Mouse (Mus musculus): ENCODE results near the gene Gal3st1. TPM values are rescaled to one million over a fixed set of nuclear protein-coding genes. Genes with fewer than 3 reads are reported as not detected.
A peak's percentile ranks its signal among the peaks of the same experiment; 100 is the strongest.
"Not testable (repeated sequence)": the region's sequence is repeated elsewhere in the genome, so short reads cannot be mapped to it uniquely, and the experiment has no call there.

The Gal3st1 gene
- polyA plus RNA-seq, 1 experiment from 2014 or later: 1.3 TPM

DNA sequence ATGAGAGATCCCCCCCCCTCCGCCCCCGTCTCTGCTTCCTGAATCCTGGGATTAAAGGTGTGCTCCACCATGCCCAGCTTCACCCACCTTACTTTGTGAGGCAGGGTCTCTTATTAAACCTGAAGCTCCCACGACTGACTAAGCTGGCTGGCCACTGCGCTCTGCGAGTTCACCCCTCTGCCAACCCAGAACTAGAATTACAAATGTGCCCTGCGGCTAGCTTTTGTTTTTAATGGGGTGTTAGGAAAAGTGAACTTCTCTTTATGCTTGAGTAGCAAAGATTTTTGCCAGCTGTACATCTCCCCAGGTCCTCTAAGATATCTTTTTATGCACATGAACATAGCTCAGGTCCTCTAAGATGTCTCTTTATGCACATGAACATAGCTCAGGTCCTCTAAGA is 10.5 kb downstream of the Gal3st1 start:
- no peak for DNase-seq (ENCODE audit: low spot score)
- 89% methylated on average over 6 of the region's 6 CpGs for WGBS

DNA sequence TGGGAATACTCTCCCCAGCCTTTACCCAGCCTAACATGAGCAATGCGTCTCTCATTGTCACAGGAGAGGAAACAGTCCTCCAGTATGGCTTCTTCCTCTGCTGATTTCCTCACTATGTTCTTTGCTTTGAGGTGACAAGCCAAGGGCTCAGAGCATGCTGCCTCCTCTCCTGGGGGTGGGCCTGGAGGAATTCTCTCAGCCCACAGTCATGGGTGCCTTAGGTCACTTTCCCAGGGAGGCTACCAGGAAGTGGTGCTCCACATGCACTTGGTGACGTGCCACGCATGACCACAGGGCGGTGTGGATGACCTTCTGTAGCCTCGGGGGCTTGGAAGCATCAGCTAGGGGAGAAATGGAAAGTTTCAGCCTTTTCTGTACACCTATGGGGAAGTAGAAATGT is 12.1 kb downstream of the Gal3st1 start:
- WGBS: 89% methylated on average over 5 of the region's 5 CpGs
- DNase-seq (ENCODE audit: low spot score): no peak
- no peak overlapping the region for H3K27ac ChIP-seq
- no peaks in the 10 kb centered on the region for H3K9me3 ChIP-seq
- H3K27me3 ChIP-seq (ENCODE audit: insufficient read depth, poor library complexity, severe bottlenecking): peaks cover 42% of the 10 kb centered on the region
- peaks cover 12% of the 10 kb centered on the region for H3K4me1 ChIP-seq (replicated peaks)
- H3K4me3 ChIP-seq: no peak overlapping the region
- no peaks in the 10 kb centered on the region for H3K36me3 ChIP-seq

More for the DNA sequence above, 10.5 kb downstream of the Gal3st1 start:
- Histone ChIP-seq H3K9me3 (no peaks in the 10 kb centered on the region), H3K4me3 (no peak overlapping the region), H3K4me1 (replicated peaks) (peaks cover 12% of the 10 kb centered on the region), H3K27me3 (ENCODE audit: insufficient read depth, poor library complexity, severe bottlenecking) (peaks cover 26% of the 10 kb centered on the region), H3K27ac (no peak overlapping the region), H3K36me3 (no peaks in the 10 kb centered on the region)

DNA sequence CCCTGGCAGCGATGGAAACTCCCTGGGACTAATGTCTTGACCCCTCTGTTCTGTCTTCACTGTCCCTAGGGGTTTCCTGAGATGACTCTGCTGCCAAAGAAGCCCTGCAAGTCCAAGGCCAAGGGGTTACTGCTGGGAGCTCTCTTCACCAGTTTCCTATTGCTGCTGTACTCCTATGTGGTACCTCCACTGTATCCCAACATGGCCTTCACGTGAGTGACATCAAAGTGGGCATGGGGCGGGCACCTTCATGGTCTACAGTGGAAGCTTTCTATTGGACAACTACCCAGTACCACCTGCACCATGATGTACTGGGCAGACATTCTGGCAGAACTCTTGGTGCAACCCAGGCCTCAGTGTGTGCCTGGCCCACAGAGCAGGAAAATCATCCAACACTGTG is 13.4 kb downstream of the Gal3st1 start:
- DNase-seq (ENCODE audit: low spot score): no peak
- no peaks in the 10 kb centered on the region for H3K9me3 ChIP-seq
- no peak overlapping the region for H3K27ac ChIP-seq
- H3K4me1 ChIP-seq (replicated peaks): peaks cover 12% of the 10 kb centered on the region
- no peak overlapping the region for H3K4me3 ChIP-seq
- 86% methylated on average over 3 of the region's 3 CpGs for WGBS
- H3K27me3 ChIP-seq (ENCODE audit: insufficient read depth, poor library complexity, severe bottlenecking): peaks cover 47% of the 10 kb centered on the region
- H3K36me3 ChIP-seq: no peaks in the 10 kb centered on the region

GRCm38 (mm10) chr11:3997978-3998720 is 14.7 kb downstream of the Gal3st1 start:
- 7% methylated on average over 66 of the region's 66 CpGs for whole genome bisulfite sequencing
- H3K27me3 ChIP-seq (ENCODE audit: insufficient read depth, poor library complexity, severe bottlenecking): peaks cover 47% of the 10 kb centered on the region

DNA sequence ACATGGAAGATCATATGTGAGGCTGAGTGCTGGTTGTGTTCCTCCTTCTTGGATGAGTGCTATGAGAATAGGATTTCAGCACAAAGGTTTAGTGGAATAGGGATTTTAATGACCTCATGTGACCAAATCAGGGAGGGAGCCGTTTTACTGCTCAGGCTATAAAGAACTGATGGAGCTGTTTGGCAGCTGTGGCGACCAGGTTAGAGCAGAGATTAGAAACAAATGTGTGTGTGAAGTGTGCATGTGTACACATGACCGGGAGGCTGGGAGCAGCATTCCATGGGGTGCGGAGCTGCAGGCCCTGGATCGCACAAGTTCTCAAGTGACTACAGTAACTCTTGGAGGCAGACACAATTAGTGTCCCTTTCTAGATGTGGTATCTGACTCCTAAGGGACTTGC is 16.1 kb downstream of the Gal3st1 start:
- Histone ChIP-seq H3K27me3 (ENCODE audit: insufficient read depth, poor library complexity, severe bottlenecking) (peaks cover 47% of the 10 kb centered on the region), H3K9me3 (no peaks in the 10 kb centered on the region), H3K27ac (no peak overlapping the region), H3K4me1 (replicated peaks) (peaks cover 12% of the 10 kb centered on the region), H3K4me3 (no peak overlapping the region), H3K36me3 (no peaks in the 10 kb centered on the region)
- no peak for DNase-seq (ENCODE audit: low spot score)
- 81% methylated on average over 5 of the region's 5 CpGs for WGBS

More at GRCm38 (mm10) chr11:3997978-3998720, 14.7 kb downstream of the Gal3st1 start:
- no peaks in the 10 kb centered on the region for H3K36me3 ChIP-seq
- peak; percentile 35 for DNase-seq (ENCODE audit: low spot score)
- no peaks in the 10 kb centered on the region for H3K9me3 ChIP-seq
- peaks cover 12% of the 10 kb centered on the region for H3K4me1 ChIP-seq (replicated peaks)
- no peak overlapping the region for H3K27ac ChIP-seq
- H3K4me3 ChIP-seq: peak overlapping the region; percentile 47

DNA sequence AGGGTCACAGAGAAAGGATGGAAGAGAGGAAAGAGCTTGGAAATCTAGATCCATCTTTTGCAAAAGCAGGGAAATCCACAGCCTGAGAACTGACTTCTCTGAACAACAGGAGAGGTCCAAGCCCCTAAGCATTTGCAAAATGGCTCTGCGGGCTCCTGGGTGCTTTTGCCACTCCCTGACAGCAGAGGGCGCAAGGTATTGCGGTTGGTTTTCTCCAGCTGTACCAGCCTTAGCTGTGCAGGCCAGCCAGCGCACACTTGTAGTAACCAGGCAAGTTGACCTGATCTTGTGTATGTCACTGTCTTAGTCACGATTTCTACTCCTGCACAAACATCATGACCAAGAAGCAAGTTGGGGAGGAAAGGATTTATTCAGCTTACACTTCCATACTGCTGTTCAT is 18.2 kb downstream of the Gal3st1 start:
- Histone ChIP-seq H3K27ac (no peak overlapping the region), H3K9me3 (no peaks in the 10 kb centered on the region), H3K27me3 (ENCODE audit: insufficient read depth, poor library complexity, severe bottlenecking) (peaks cover 48% of the 10 kb centered on the region), H3K36me3 (no peaks in the 10 kb centered on the region), H3K4me3 (no peak overlapping the region), H3K4me1 (replicated peaks) (peaks cover 12% of the 10 kb centered on the region)
- WGBS: 6% methylated on average over 5 of the region's 5 CpGs
- peak; percentile 74 for DNase-seq (ENCODE audit: low spot score)

- Histone ChIP-seq H3K27ac (no peak overlapping the region), H3K9me3 (no peaks in the 10 kb centered on the region), H3K36me3 (no peaks in the 10 kb centered on the region), H3K27me3 (ENCODE audit: insufficient read depth, poor library complexity, severe bottlenecking) (peaks cover 10% of the 10 kb centered on the region), H3K4me3 (no peak overlapping the region), H3K4me1 (replicated peaks) (no peaks in the 10 kb centered on the region)
- WGBS: 63% methylated on average over 5 of the region's 5 CpGs
- no peak for DNase-seq (ENCODE audit: low spot score)
Observed at GRCm38 (mm10) chr11:4005220-4005805, 21.9 kb downstream of the Gal3st1 start.

GRCm38 (mm10) chr11:4006462-4006861 is 23.0 kb downstream of the Gal3st1 start:
- H3K36me3 ChIP-seq: no peaks in the 10 kb centered on the region
- H3K4me1 ChIP-seq (replicated peaks): no peaks in the 10 kb centered on the region
- H3K9me3 ChIP-seq: no peaks in the 10 kb centered on the region
- DNase-seq (ENCODE audit: low spot score): no peak
- H3K27me3 ChIP-seq (ENCODE audit: insufficient read depth, poor library complexity, severe bottlenecking): peaks cover 4% of the 10 kb centered on the region; the same call in 1 of the 2 replicates
- WGBS: 81% methylated on average over 3 of the region's 3 CpGs
- H3K4me3 ChIP-seq: no peak overlapping the region
- no peak overlapping the region for H3K27ac ChIP-seq

DNA sequence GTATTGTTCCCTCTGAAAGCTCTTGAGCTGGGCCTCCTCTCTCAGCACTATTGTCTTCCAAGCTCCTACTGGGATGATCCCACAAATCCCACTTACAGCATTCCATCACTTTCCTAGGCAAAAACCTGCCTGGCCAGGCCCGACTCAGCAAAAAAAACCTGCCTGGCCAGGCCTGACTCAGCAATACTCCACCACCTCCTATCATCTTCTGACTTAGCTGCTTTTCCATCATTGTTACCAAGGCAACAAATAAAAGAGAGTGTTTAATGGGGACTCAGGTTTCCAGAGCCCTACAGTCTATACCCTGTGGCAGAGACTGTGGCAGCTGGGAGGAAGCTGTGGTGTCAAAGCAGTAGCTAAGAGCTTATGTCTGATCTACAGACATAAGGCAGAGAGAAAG is 29.2 kb downstream of the Gal3st1 start:
- H3K27me3 ChIP-seq (ENCODE audit: insufficient read depth, poor library complexity, severe bottlenecking): no peaks in the 10 kb centered on the region
- no peak overlapping the region for H3K4me3 ChIP-seq
- H3K4me1 ChIP-seq (replicated peaks): no peaks in the 10 kb centered on the region
- no peak overlapping the region for H3K27ac ChIP-seq
- no peak for DNase-seq (ENCODE audit: low spot score)
- peaks cover 14% of the 10 kb centered on the region for H3K9me3 ChIP-seq
- WGBS: 74% methylated on average over 1 of the region's 1 CpGs
- no peaks in the 10 kb centered on the region for H3K36me3 ChIP-seq

- H3K36me3 ChIP-seq; H3K4me1 ChIP-seq (replicated peaks); H3K27ac ChIP-seq; H3K27me3 ChIP-seq (ENCODE audit: insufficient read depth, poor library complexity, severe bottlenecking); H3K4me3 ChIP-seq; DNase-seq (ENCODE audit: low spot score): not testable (repeated sequence)
- H3K9me3 ChIP-seq: peaks cover 14% of the 10 kb centered on the region
- WGBS: 91% methylated on average over 14 of the region's 14 CpGs
Observed at GRCm38 (mm10) chr11:4015796-4016195, 32.4 kb downstream of the Gal3st1 start.

- not testable (repeated sequence) for H3K9me3 ChIP-seq; H3K36me3 ChIP-seq; H3K4me1 ChIP-seq (replicated peaks); H3K4me3 ChIP-seq; H3K27ac ChIP-seq; H3K27me3 ChIP-seq (ENCODE audit: insufficient read depth, poor library complexity, severe bottlenecking); DNase-seq (ENCODE audit: low spot score)
- WGBS: 94% methylated on average over 13 of the region's 13 CpGs
Observed at GRCm38 (mm10) chr11:4022111-4022510, 38.7 kb downstream of the Gal3st1 start.

DNA sequence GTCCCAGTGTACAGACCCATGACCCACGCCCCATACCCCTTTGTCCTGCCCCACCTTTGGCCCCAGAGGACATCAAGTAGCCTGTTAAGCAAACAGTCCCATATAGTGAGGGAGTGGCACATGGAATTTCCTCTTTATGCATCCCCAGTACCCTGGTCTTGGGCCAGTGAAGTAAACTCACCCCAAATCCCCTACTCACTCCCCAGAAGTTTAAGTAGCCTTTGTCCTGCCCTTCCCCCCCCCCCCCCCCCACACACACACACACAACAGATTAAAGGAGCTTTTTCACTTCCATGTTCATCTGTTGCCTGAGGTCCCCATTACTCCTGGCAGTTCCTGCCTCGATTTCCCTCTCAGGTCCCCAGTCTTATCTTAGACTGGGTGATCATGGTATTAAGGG is 39.9 kb downstream of the Gal3st1 start:
- Histone ChIP-seq H3K27me3 (ENCODE audit: insufficient read depth, poor library complexity, severe bottlenecking) (no peaks in the 10 kb centered on the region), H3K27ac (no peak overlapping the region), H3K4me3 (no peak overlapping the region), H3K36me3 (no peaks in the 10 kb centered on the region), H3K4me1 (replicated peaks) (no peaks in the 10 kb centered on the region), H3K9me3 (no peaks in the 10 kb centered on the region)
- WGBS: 68% methylated on average over 2 of the region's 2 CpGs
- no peak for DNase-seq (ENCODE audit: low spot score)

- no peak overlapping the region for H3K27ac ChIP-seq
- H3K9me3 ChIP-seq: no peaks in the 10 kb centered on the region
- H3K4me3 ChIP-seq: no peak overlapping the region
- DNase-seq (ENCODE audit: low spot score): no peak
- WGBS: 81% methylated on average over 8 of the region's 8 CpGs
- 0 out of 2 replicates have a peak, but pooled peaks cover 6% of the 10 kb centered on the region for H3K4me1 ChIP-seq (replicated peaks)
- no peaks in the 10 kb centered on the region for H3K36me3 ChIP-seq
- peaks cover 13% of the 10 kb centered on the region for H3K27me3 ChIP-seq (ENCODE audit: insufficient read depth, poor library complexity, severe bottlenecking)
Observed at GRCm38 (mm10) chr11:4027066-4027465, 43.6 kb downstream of the Gal3st1 start.

All from hindbrain, embryonic 10.5 days (tissue).